Mouse (Mus musculus): ENCODE measurements around the gene Slc18b1. TPM values are rescaled to one million over a fixed set of nuclear protein-coding genes. Genes with fewer than 3 reads are reported as not detected.

Gene Slc18b1
- polyA plus RNA-seq, 1 experiment = 21.6 TPM

- DNase-seq (ENCODE audit: low read depth, low spot score) = no peak
- 11% methylated on average over 3 of the region's 3 CpGs for WGBS
Observed at GRCm38 (mm10) chr10:23802911-23803310, 6.1 kb downstream of the Slc18b1 start.

DNA sequence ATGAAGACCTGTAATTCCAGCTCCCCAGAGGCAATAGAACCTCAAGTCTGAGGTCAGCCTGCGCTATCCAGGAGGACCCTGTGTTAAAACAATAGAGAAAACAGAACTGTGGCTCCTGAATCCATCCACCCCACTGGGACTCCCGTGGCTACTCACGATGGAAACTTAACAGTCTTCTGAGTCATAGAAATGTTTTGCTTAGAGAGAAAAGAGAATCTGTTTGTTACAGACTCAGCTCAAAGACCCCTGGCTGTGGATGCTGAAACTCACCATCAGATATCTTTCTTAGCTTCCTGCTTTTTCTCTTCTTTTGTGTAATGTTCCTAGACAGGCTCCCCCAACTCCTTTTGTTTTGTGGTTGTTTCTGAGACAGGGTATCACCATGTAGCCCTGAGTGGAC is 7.9 kb downstream of the Slc18b1 start:
- WGBS = 88% methylated on average over 3 of the region's 3 CpGs

DNA sequence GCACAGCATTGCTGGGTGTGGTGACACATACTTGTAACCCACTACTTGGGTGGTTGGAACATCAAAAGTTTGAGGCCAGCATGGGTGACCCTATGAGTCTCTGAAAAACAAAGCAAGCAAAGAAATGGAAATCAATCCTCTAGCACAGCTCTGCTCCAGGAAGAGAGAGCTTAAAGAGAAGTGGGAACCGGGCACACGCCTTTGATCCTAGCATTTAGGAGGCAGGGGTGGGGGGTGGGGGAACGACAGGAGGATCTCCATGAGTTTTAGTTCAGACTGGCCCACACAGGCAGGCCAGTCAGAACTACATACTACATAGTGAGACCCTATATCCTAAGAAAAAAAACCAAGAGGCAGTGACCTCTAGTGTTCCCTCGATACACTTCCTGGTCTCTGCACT is 9.4 kb downstream of the Slc18b1 start:
- no peak for DNase-seq (ENCODE audit: low read depth, low spot score)
- 74% methylated on average over 4 of the region's 4 CpGs for WGBS

More for the DNA sequence above, 7.9 kb downstream of the Slc18b1 start:
- DNase-seq (ENCODE audit: low read depth, low spot score) = no peak

DNA sequence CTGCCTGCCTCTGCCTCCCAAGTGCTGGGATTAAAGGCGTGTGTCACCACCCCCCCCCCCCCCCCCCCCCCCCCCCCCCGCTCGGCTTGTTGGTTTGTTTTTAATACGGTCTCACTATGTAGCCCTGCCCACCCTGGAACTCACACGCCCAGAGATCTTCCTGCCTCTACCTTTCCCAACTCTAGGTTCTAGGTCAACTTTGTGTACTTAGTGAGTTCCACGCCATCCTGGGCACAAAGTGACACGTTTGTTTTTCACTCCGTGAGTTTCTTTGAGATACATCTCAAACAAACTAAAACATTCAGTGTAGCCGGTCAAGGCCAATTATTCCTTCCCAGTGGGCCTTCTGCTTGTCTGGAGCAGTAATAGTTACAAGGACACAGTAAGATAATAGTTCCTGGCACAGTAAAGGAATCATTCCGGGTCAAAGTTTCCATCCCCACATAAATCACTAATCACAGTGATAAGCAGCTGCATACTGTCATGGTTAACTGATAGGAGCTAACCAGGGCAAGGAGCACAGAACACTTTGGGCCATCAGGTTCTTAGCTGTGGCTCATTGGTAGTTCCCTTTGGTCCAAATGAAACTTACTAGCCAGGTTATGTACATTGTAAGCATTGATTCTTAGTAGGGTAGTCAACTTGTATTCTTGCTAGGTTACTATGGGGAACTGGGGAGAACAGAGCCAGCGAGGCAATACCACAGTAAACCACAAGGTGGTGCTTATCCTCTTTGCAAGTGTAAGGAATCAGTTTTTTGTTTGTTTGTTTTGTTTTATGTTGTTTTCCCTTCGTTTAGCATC is 15.1 kb downstream of the Slc18b1 start:
- 22% methylated on average over 9 of the region's 12 CpGs for WGBS
- DNase-seq (ENCODE audit: low read depth, low spot score) = no peak

DNA sequence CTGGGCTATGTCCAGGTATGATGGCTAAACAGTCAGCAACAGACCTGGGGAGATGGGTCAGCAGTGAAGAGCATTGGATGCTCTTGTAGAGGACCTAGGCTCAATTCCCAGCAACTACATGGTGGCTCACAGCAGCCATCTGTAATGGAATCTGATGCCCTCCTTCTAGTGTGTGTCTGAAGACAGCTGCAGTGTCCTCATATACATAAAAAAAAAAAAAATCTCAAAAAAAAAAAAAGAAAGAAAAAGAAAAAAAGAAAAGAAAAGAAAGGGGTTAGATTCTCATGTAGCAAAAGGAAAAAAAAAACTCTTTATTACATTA is 15.6 kb downstream of the Slc18b1 start:
- DNase-seq (ENCODE audit: low read depth, low spot score) = no peak

GRCm38 (mm10) chr10:23812852-23813766 is 16.3 kb downstream of the Slc18b1 start:
- DNase-seq (ENCODE audit: low read depth, low spot score) = no peak
- WGBS = 79% methylated on average over 11 of the region's 11 CpGs

DNA sequence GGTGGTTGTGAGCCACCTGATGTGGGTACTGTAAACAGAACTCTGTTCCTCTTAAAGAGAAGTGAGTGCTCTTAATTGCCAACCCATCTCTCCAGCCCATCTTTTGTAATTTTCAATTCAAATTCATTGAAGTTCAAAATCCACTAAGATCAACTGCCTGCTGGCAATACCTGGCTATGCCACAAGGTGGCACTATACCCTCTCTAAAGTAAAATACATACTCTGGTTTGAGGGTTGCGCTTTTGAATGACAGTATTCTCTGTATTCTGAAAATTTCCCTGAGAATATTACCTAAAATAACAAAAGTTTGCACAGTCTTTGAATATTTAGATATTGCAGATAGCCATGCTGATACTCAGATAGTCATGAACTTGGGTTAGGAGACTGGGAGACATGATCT is 18.4 kb downstream of the Slc18b1 start:
- DNase-seq (ENCODE audit: low read depth, low spot score) = no peak

GRCm38 (mm10) chr10:23816241-23816640 is 19.5 kb downstream of the Slc18b1 start:
- WGBS = 92% methylated on average over 7 of the region's 7 CpGs

More for the DNA sequence above, 18.4 kb downstream of the Slc18b1 start:
- 40% methylated on average over 1 of the region's 1 CpGs for WGBS

GRCm38 (mm10) chr10:23826516-23826915 is 29.7 kb downstream of the Slc18b1 start:
- DNase-seq (ENCODE audit: low read depth, low spot score) = no peak
- WGBS = 85% methylated on average over 7 of the region's 7 CpGs

More at GRCm38 (mm10) chr10:23816241-23816640, 19.5 kb downstream of the Slc18b1 start:
- no peak for DNase-seq (ENCODE audit: low read depth, low spot score)

GRCm38 (mm10) chr10:23836003-23836964 is 39.5 kb downstream of the Slc18b1 start:
- 63% methylated on average over 9 of the region's 9 CpGs for WGBS
- DNase-seq (ENCODE audit: low read depth, low spot score) = no peak

DNA sequence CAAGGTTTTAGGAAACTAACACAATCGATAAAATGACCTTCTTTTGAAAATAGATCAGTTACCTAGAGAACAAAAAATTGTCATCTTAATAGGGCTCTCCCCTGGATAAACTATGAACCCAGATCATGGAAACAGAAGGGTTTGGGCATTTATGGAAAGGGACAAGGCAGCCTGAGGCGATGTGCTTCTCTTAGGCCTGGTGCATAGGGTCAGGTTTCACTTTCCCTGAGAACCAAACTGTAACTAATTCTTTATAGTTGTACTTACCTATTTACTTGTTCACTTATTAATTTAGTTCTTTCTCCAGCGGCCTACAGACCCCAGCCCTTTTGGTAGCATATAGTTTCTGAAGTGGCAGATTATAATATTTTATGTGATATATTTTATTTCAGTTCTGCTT is 40.3 kb downstream of the Slc18b1 start:
- WGBS = 87% methylated on average over 3 of the region's 3 CpGs
- no peak for DNase-seq (ENCODE audit: low read depth, low spot score)

DNA sequence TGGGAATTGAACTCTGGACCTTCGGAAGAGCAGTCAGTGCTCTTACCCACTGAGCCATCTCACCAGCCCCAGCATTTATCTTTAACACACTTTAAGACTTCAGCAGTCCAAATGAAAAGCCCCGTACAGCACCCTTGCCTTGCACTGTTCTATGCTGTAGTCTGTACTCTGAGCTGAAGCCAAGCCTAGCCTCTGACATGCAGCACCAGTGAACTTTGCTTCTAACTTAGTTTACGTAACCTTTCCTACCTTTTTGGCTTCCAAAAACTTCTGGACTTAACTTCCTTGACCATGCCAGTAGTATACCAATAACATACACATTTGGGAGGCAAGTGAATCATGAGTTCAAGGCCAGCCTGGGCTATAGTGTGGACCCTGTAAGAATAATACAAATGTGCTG is 42.1 kb downstream of the Slc18b1 start:
- no peak for DNase-seq (ENCODE audit: low read depth, low spot score)
- WGBS = 66% methylated on average over 3 of the region's 3 CpGs

GRCm38 (mm10) chr10:23839368-23839767 is 42.6 kb downstream of the Slc18b1 start:
- WGBS = 18% methylated on average over 9 of the region's 9 CpGs
- no peak for DNase-seq (ENCODE audit: low read depth, low spot score)

GRCm38 (mm10) chr10:23840496-23840895 is 43.7 kb downstream of the Slc18b1 start:
- WGBS = 79% methylated on average over 4 of the region's 4 CpGs
- no peak for DNase-seq (ENCODE audit: low read depth, low spot score)

GRCm38 (mm10) chr10:23851228-23851912 is 54.6 kb downstream of the Slc18b1 start, which contains the start of gene Vnn3:
TSS of gene Vnn3 (plus strand) at chr10:23851462.
- no peak for DNase-seq (ENCODE audit: low read depth, low spot score)
- WGBS = 19% methylated on average over 4 of the region's 4 CpGs

- DNase-seq (ENCODE audit: low read depth, low spot score) = no peak
Observed at GRCm38 (mm10) chr10:23852096-23852495, 55.3 kb downstream of the Slc18b1 start.

GRCm38 (mm10) chr10:23864362-23865312 is 67.9 kb downstream of the Slc18b1 start:
- DNase-seq (ENCODE audit: low read depth, low spot score) = no peak
- WGBS = 46% methylated on average over 9 of the region's 9 CpGs

More at GRCm38 (mm10) chr10:23852096-23852495, 55.3 kb downstream of the Slc18b1 start:
- WGBS = 77% methylated on average over 2 of the region's 2 CpGs

Measured in large intestine, adult 2 months (tissue).